Mouse (Mus musculus): Measurements from ENCODE around the gene Setd1b. TPM values are rescaled to one million over a fixed set of nuclear protein-coding genes. Genes with fewer than 3 reads are reported as not detected.

Gene Setd1b
- polyA plus RNA-seq, 1 experiment from 2014 or later = 12.5 TPM

DNA sequence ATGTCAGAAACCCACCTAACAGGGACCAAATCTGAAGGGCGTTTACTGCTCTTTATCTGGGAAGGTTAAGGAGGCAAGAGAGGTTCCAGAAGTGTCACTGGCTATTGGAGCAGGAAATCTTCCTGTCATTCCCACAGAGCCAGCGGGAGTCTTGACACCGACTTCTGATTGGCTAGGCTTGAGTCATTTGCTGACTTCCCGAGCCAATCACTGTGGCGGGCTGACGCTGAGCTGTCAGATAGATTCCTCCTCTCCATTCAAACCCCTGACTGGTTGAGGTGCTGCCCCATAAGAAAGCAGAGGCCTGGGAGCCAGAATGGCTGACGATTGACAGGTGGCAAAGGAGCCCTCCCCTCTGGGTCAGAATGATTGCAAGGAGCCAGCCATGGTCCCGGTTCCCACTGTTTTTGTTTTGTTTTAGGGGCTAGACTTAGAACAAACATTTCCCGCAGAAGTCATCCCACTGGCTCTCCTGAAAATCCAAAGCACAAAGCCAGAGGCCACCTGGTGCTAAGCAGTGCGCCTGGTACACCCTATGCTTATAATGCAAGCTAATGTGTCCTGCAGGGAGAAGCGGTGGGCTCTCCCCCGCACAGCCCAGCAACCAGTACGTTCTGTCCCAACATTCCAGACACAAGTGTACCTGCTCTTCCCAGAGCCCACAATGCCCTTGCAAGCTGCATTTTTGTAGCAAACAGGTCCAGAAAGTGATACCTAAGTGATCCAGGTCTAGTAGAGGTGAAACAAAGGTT, 32.4 kb upstream of the Setd1b start:
- Histone ChIP-seq H3K4me1 (replicated peaks; ENCODE audit: control insufficient read depth, insufficient read depth, low read length) (peaks cover 15% of the 10 kb centered on the region), H3K9me3 (ENCODE audit: control insufficient read depth, low read length) (no peaks in the 10 kb centered on the region), H3K4me3 (replicated peaks; ENCODE audit: low read length) (no peak overlapping the region), H3K27me3 (replicated peaks; ENCODE audit: control insufficient read depth, insufficient read depth, low read length) (no peaks in the 10 kb centered on the region), H3K27ac (ENCODE audit: low read length) (peak overlapping the region; percentile 43; the same call in 1 of the 2 replicates), H3K9ac (replicated peaks; ENCODE audit: low read depth, low read length) (peak overlapping the region; percentile 14; the same call in 1 of the 2 replicates), H3K36me3 (ENCODE audit: control insufficient read depth, insufficient read depth) (no peaks in the 10 kb centered on the region), H3K4me2 (ENCODE audit: low read length) (peak overlapping the region; percentile 36)
- peak; percentile 72; the same call in 1 of the 2 replicates for ATAC-seq
- WGBS = 25% methylated on average over 13 of the region's 13 CpGs

- Histone ChIP-seq H3K9me3 (ENCODE audit: control insufficient read depth, low read length) (no peaks in the 10 kb centered on the region), H3K27me3 (replicated peaks; ENCODE audit: control insufficient read depth, insufficient read depth, low read length) (no peaks in the 10 kb centered on the region), H3K4me2 (ENCODE audit: low read length) (peak overlapping the region; percentile 36), H3K4me1 (replicated peaks; ENCODE audit: control insufficient read depth, insufficient read depth, low read length) (peaks cover 15% of the 10 kb centered on the region), H3K27ac (ENCODE audit: low read length) (peak overlapping the region; percentile 43; the same call in 1 of the 2 replicates), H3K4me3 (replicated peaks; ENCODE audit: low read length) (no peak overlapping the region), H3K36me3 (ENCODE audit: control insufficient read depth, insufficient read depth) (no peaks in the 10 kb centered on the region), H3K9ac (replicated peaks; ENCODE audit: low read depth, low read length) (peak overlapping the region; percentile 14; the same call in 1 of the 2 replicates)
- ATAC-seq = peak; percentile 78
- WGBS = 20% methylated on average over 13 of the region's 13 CpGs
These were observed 31.7 kb upstream of the Setd1b start for GRCm38 (mm10) chr5:123110296-123110721.

GRCm38 (mm10) chr5:123114109-123114508, 27.9 kb upstream of the Setd1b start:
- H3K4me2 ChIP-seq (ENCODE audit: low read length) = no peak overlapping the region
- H3K27ac ChIP-seq (ENCODE audit: low read length) = no peak overlapping the region
- no peak overlapping the region for H3K9ac ChIP-seq (replicated peaks; ENCODE audit: low read depth, low read length)
- H3K27me3 ChIP-seq (replicated peaks; ENCODE audit: control insufficient read depth, insufficient read depth, low read length) = no peaks in the 10 kb centered on the region
- no peaks in the 10 kb centered on the region for H3K9me3 ChIP-seq (ENCODE audit: control insufficient read depth, low read length)
- WGBS = 64% methylated on average over 11 of the region's 11 CpGs
- no peak for ATAC-seq
- H3K4me3 ChIP-seq (replicated peaks; ENCODE audit: low read length) = no peak overlapping the region
- H3K36me3 ChIP-seq (ENCODE audit: control insufficient read depth, insufficient read depth) = no peaks in the 10 kb centered on the region
- peaks cover 15% of the 10 kb centered on the region for H3K4me1 ChIP-seq (replicated peaks; ENCODE audit: control insufficient read depth, insufficient read depth, low read length)

DNA sequence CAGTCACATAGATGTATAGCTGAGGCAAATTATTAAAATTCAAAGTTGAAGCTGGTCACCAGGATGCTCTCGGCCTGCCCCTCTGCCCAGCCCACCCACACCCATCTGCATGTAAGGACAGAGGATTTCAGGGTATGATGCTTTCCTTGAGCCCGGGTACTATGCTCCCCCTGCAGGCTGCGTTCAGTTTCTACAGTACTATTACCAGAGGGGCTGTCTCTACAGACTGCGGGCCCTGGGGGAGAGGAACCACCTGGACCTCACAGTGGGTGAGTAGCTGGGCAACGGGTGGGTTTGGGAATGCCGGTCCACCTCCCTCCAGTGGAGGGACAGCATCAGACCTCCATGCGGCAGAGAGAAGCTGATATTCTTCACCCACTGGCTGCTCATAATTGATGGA, 27.1 kb upstream of the Setd1b start:
- no peak for ATAC-seq

DNA sequence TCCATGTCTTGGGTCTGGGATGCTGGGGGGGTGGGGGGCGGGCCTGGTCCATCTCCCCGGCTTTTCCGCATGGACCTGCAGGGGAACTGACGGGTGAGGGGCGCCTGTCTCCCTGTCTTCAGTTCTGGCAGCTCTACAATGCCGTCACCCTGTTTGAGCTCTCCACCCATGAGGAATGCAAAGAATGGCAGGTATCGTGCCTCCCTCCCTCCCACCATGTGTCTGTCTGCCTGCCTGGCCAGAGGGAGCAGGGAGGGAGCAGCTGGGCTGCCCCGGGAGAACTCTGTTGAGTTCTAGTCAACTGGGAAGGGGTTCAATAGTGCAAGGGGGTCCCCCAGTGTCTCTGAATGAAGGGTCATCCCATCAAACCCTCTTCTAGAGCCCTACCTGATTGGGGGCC, 25.9 kb upstream of the Setd1b start:
- H3K4me1 ChIP-seq (replicated peaks; ENCODE audit: control insufficient read depth, insufficient read depth, low read length) = no peaks in the 10 kb centered on the region
- no peaks in the 10 kb centered on the region for H3K9me3 ChIP-seq (ENCODE audit: control insufficient read depth, low read length)
- no peaks in the 10 kb centered on the region for H3K27me3 ChIP-seq (replicated peaks; ENCODE audit: control insufficient read depth, insufficient read depth, low read length)
- no peak overlapping the region for H3K4me3 ChIP-seq (replicated peaks; ENCODE audit: low read length)
- WGBS = 77% methylated on average over 8 of the region's 8 CpGs
- H3K4me2 ChIP-seq (ENCODE audit: low read length) = no peak overlapping the region
- H3K27ac ChIP-seq (ENCODE audit: low read length) = no peak overlapping the region
- ATAC-seq = no peak
- no peaks in the 10 kb centered on the region for H3K36me3 ChIP-seq (ENCODE audit: control insufficient read depth, insufficient read depth)
- no peak overlapping the region for H3K9ac ChIP-seq (replicated peaks; ENCODE audit: low read depth, low read length)

More for the DNA sequence above, 27.1 kb upstream of the Setd1b start:
- Histone ChIP-seq H3K4me2 (ENCODE audit: low read length) (no peak overlapping the region), H3K27me3 (replicated peaks; ENCODE audit: control insufficient read depth, insufficient read depth, low read length) (no peaks in the 10 kb centered on the region), H3K4me1 (replicated peaks; ENCODE audit: control insufficient read depth, insufficient read depth, low read length) (peaks cover 7% of the 10 kb centered on the region), H3K9ac (replicated peaks; ENCODE audit: low read depth, low read length) (no peak overlapping the region), H3K36me3 (ENCODE audit: control insufficient read depth, insufficient read depth) (no peaks in the 10 kb centered on the region), H3K9me3 (ENCODE audit: control insufficient read depth, low read length) (no peaks in the 10 kb centered on the region), H3K4me3 (replicated peaks; ENCODE audit: low read length) (no peak overlapping the region), H3K27ac (ENCODE audit: low read length) (no peak overlapping the region)
- WGBS = 37% methylated on average over 7 of the region's 7 CpGs

GRCm38 (mm10) chr5:123117257-123117656, 24.7 kb upstream of the Setd1b start:
- H3K27ac ChIP-seq (ENCODE audit: low read length) = no peak overlapping the region
- no peak overlapping the region for H3K4me3 ChIP-seq (replicated peaks; ENCODE audit: low read length)
- H3K9me3 ChIP-seq (ENCODE audit: control insufficient read depth, low read length) = peaks cover 1% of the 10 kb centered on the region
- ATAC-seq = peak; percentile 57; the same call in 1 of the 2 replicates
- no peaks in the 10 kb centered on the region for H3K4me1 ChIP-seq (replicated peaks; ENCODE audit: control insufficient read depth, insufficient read depth, low read length)
- H3K4me2 ChIP-seq (ENCODE audit: low read length) = no peak overlapping the region
- no peaks in the 10 kb centered on the region for H3K36me3 ChIP-seq (ENCODE audit: control insufficient read depth, insufficient read depth)
- H3K9ac ChIP-seq (replicated peaks; ENCODE audit: low read depth, low read length) = no peak overlapping the region
- WGBS = 18% methylated on average over 10 of the region's 10 CpGs
- H3K27me3 ChIP-seq (replicated peaks; ENCODE audit: control insufficient read depth, insufficient read depth, low read length) = no peaks in the 10 kb centered on the region

- H3K27me3 ChIP-seq (replicated peaks; ENCODE audit: control insufficient read depth, insufficient read depth, low read length) = no peaks in the 10 kb centered on the region
- 81% methylated on average over 8 of the region's 8 CpGs for WGBS
- no peak overlapping the region for H3K27ac ChIP-seq (ENCODE audit: low read length)
- ATAC-seq = no peak
- no peak overlapping the region for H3K9ac ChIP-seq (replicated peaks; ENCODE audit: low read depth, low read length)
- no peak overlapping the region for H3K4me3 ChIP-seq (replicated peaks; ENCODE audit: low read length)
- no peaks in the 10 kb centered on the region for H3K36me3 ChIP-seq (ENCODE audit: control insufficient read depth, insufficient read depth)
- H3K4me1 ChIP-seq (replicated peaks; ENCODE audit: control insufficient read depth, insufficient read depth, low read length) = no peaks in the 10 kb centered on the region
- H3K4me2 ChIP-seq (ENCODE audit: low read length) = no peak overlapping the region
- H3K9me3 ChIP-seq (ENCODE audit: control insufficient read depth, low read length) = peaks cover 4% of the 10 kb centered on the region
These were observed 24.2 kb upstream of the Setd1b start for GRCm38 (mm10) chr5:123117773-123118172.

GRCm38 (mm10) chr5:123118826-123119225, 23.2 kb upstream of the Setd1b start:
- ATAC-seq = no peak
- Histone ChIP-seq H3K27me3 (replicated peaks; ENCODE audit: control insufficient read depth, insufficient read depth, low read length) (no peaks in the 10 kb centered on the region), H3K9me3 (ENCODE audit: control insufficient read depth, low read length) (peaks cover 4% of the 10 kb centered on the region), H3K4me3 (replicated peaks; ENCODE audit: low read length) (no peak overlapping the region), H3K9ac (replicated peaks; ENCODE audit: low read depth, low read length) (no peak overlapping the region), H3K36me3 (ENCODE audit: control insufficient read depth, insufficient read depth) (no peaks in the 10 kb centered on the region), H3K4me1 (replicated peaks; ENCODE audit: control insufficient read depth, insufficient read depth, low read length) (no peaks in the 10 kb centered on the region), H3K4me2 (ENCODE audit: low read length) (no peak overlapping the region), H3K27ac (ENCODE audit: low read length) (no peak overlapping the region)
- WGBS = 83% methylated on average over 10 of the region's 10 CpGs

DNA sequence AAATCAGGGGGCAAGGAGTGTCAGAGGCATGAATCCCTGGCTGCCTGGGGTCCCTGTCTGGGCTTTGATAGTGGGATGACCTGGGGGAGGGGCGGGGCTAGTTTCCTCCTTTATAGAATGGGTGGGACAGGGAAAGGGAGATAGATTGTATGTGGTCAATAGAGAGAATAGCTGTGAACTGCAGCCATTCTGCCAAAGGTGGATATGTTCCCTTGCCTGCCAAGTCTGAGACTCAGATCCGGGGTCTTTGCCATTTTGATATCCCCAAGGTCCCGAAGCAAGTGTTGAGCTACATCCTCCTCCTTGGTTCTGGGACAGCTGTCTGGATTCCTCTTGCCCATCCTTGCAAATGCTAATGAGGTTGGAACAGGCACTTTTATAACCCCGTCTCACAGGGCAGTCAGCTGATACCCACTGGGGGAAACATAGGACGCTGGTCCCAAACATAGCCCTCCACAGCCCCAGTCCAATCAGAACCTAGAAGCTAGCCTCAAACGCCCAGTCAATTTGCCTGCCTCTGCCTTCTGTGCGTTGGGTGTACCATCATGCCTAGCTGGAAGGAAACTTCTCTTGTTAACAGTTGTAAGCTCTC, 21.3 kb upstream of the Setd1b start:
- 59% methylated on average over 7 of the region's 7 CpGs for WGBS
- Histone ChIP-seq H3K9me3 (ENCODE audit: control insufficient read depth, low read length) (peaks cover 4% of the 10 kb centered on the region), H3K27me3 (replicated peaks; ENCODE audit: control insufficient read depth, insufficient read depth, low read length) (no peaks in the 10 kb centered on the region), H3K27ac (ENCODE audit: low read length) (no peak overlapping the region), H3K36me3 (ENCODE audit: control insufficient read depth, insufficient read depth) (no peaks in the 10 kb centered on the region), H3K4me1 (replicated peaks; ENCODE audit: control insufficient read depth, insufficient read depth, low read length) (no peaks in the 10 kb centered on the region), H3K4me2 (ENCODE audit: low read length) (no peak overlapping the region), H3K9ac (replicated peaks; ENCODE audit: low read depth, low read length) (no peak overlapping the region), H3K4me3 (replicated peaks; ENCODE audit: low read length) (no peak overlapping the region)
- ATAC-seq = no peak

Data from forebrain, embryonic 16.5 days (tissue).